Mouse (Mus musculus) heart, postnatal 14 days (tissue): ENCODE data around the gene Hoxd4. TPM values are rescaled to one million over a fixed set of nuclear protein-coding genes. Genes with fewer than 3 reads are reported as not detected.

Experiments
- DNase-seq, 2 experiments: peaks; one replicate each; pipeline ENCODE4 v3.0.0; 2021 to 2022
- intact Hi-C: fragments of 180-260 bp; cut with DNase I; formaldehyde crosslinking; loops from one replicate; pipeline ENCODE4 v1.15.1; 2025
- total RNA-seq, 2 experiments: library from RNA; stranded (reverse); gene quantifications; 2 replicates each; pipeline ENCODE4 v1.2.3; 2021

Gene Hoxd4
- total RNA-seq, 2 experiments from 2014 or later = 0.36 to 0.51 TPM

GRCm38 (mm10) chr2:74691022-74691951 is 20.4 kb upstream of the Hoxd4 start, which contains the start of gene Hoxd10:
Hoxd10 (plus strand) TSS chr2:74691924.
- DNase-seq = peak; percentile 43 to 56
- intact Hi-C loops = loop anchor here (5.0 to 10.0 kb wide), 2 partner anchors 34 to 1416 kb away; partner anchors contain the start of genes Evx2 and Sp9

- intact Hi-C loops = loop anchor here (5.0 to 10.0 kb wide), 2 partner anchors 35 to 1417 kb away; partner anchors contain the start of genes Evx2 and Sp9
- no peak for DNase-seq
Measured at GRCm38 (mm10) chr2:74691995-74692807, 19.5 kb upstream of the Hoxd4 start.

GRCm38 (mm10) chr2:74692808-74693431 is 18.8 kb upstream of the Hoxd4 start:
- no peak for DNase-seq
- intact Hi-C loops = loop anchor here (5.0 to 10.0 kb wide), 2 partner anchors 36 to 1418 kb away; partner anchors contain the start of genes Evx2 and Sp9

- DNase-seq = no peak
- intact Hi-C loops = loop anchor here (5.0 to 10.0 kb wide), 2 partner anchors 36 to 1419 kb away; partner anchors contain the start of genes Evx2 and Sp9
Measured at GRCm38 (mm10) chr2:74693432-74693827, 18.3 kb upstream of the Hoxd4 start.

- no peak for DNase-seq
- intact Hi-C loops = loop anchor here (5.0 to 10.0 kb wide), 2 partner anchors 37 to 1419 kb away; partner anchors contain the start of genes Evx2 and Sp9
Measured at GRCm38 (mm10) chr2:74694066-74694465, 17.7 kb upstream of the Hoxd4 start.

- no peak for DNase-seq
- intact Hi-C loops = loop anchor here (10.0 kb wide), 1 partner anchor 1421 kb away; the partner anchor contains the start of gene Sp9
Measured at GRCm38 (mm10) chr2:74695383-74695782, 16.3 kb upstream of the Hoxd4 start.

GRCm38 (mm10) chr2:74695813-74696430 is 15.8 kb upstream of the Hoxd4 start:
- intact Hi-C loops = loop anchor here (10.0 kb wide), 1 partner anchor 1421 kb away; the partner anchor contains the start of gene Sp9
- no peak for DNase-seq

GRCm38 (mm10) chr2:74696442-74697335 is 15.0 kb upstream of the Hoxd4 start:
- DNase-seq = no peak
- intact Hi-C loops = loop anchor here (10.0 kb wide), 1 partner anchor 1422 kb away; the partner anchor contains the start of gene Sp9

GRCm38 (mm10) chr2:74697567-74698121 is 14.1 kb upstream of the Hoxd4 start, which contains the start of gene Hoxd9:
Hoxd9 (plus strand) TSS chr2:74697727.
- DNase-seq = no peak
- intact Hi-C loops = loop anchor here (10.0 kb wide), 1 partner anchor 1423 kb away; the partner anchor contains the start of gene Sp9

GRCm38 (mm10) chr2:74698201-74699052 is 13.3 kb upstream of the Hoxd4 start:
- intact Hi-C loops = loop anchor here (10.0 kb wide), 1 partner anchor 1424 kb away; the partner anchor contains the start of gene Sp9
- no peak for DNase-seq

GRCm38 (mm10) chr2:74699053-74699430 is 12.7 kb upstream of the Hoxd4 start:
- intact Hi-C loops = loop anchor here (10.0 kb wide), 1 partner anchor 1424 kb away; the partner anchor contains the start of gene Sp9
- no peak for DNase-seq

- intact Hi-C loops = loop anchor here (5.0 to 10.0 kb wide), 3 partner anchors 262 to 1425 kb away; partner anchors contain the start of gene Sp9
- no peak for DNase-seq
Measured at GRCm38 (mm10) chr2:74699664-74700545, 11.8 kb upstream of the Hoxd4 start.

- intact Hi-C loops = loop anchor here (5.0 to 10.0 kb wide), 2 partner anchors 262 to 1074 kb away; no protein-coding TSS in a partner anchor
- DNase-seq = no peak
Measured at GRCm38 (mm10) chr2:74700546-74701112, 11.1 kb upstream of the Hoxd4 start.

- peak; percentile 79 to 88 for DNase-seq
- intact Hi-C loops = loop anchor here (2.0 to 10.0 kb wide), 6 partner anchors 260 to 1073 kb away; no protein-coding TSS in a partner anchor
Measured at GRCm38 (mm10) chr2:74701949-74702819, 9.5 kb upstream of the Hoxd4 start.
